Mouse (Mus musculus): ENCODE results near the gene Tmx2. TPM values are rescaled to one million over a fixed set of nuclear protein-coding genes. Genes with fewer than 3 reads are reported as not detected.
A peak's percentile ranks its signal among the peaks of the same experiment; 100 is the strongest.

Gene Tmx2
- polyA plus RNA-seq, 1 experiment from 2014 or later = 96.0 TPM

- WGBS = 93% methylated on average over 32 of the region's 32 CpGs
These were observed 20.1 kb downstream of the Tmx2 start, which contains the start of gene Btbd18 for GRCm38 (mm10) chr2:84658806-84659205. Gene Btbd18 (plus strand): TSS chr2:84659079.

GRCm38 (mm10) chr2:84655864-84656263 is 23.1 kb downstream of the Tmx2 start:
- no peaks in the 10 kb centered on the region for H3K9me3 ChIP-seq (replicated peaks)
- no peak overlapping the region for H3K4me3 ChIP-seq (replicated peaks)
- WGBS = 59% methylated on average over 1 of the region's 1 CpGs
- H3K27me3 ChIP-seq = no peaks in the 10 kb centered on the region
- H3K4me1 ChIP-seq = no peaks in the 10 kb centered on the region
- H3K27ac ChIP-seq (replicated peaks) = no peak overlapping the region
- no peaks in the 10 kb centered on the region for H3K36me3 ChIP-seq
- no peak for ATAC-seq (ENCODE audit: insufficient number of reproducible peaks, low FRiP score, low TSS enrichment, low read depth)
- no peak overlapping the region for H3K9ac ChIP-seq
- H3K4me2 ChIP-seq (replicated peaks) = no peak overlapping the region

More at GRCm38 (mm10) chr2:84658806-84659205, 20.1 kb downstream of the Tmx2 start, which contains the start of gene Btbd18:
- Histone ChIP-seq H3K9ac (no peak within 1 kb of the TSS), H3K4me3 (replicated peaks) (no peak within 1 kb of the TSS), H3K9me3 (replicated peaks) (no peaks in the 10 kb centered on the region), H3K4me1 (no peaks in the 10 kb centered on the region), H3K27ac (replicated peaks) (no peak within 1 kb of the TSS), H3K4me2 (replicated peaks) (no peak within 1 kb of the TSS), H3K36me3 (no peaks in the 10 kb centered on the region), H3K27me3 (no peaks in the 10 kb centered on the region)
- ATAC-seq (ENCODE audit: insufficient number of reproducible peaks, low FRiP score, low TSS enrichment, low read depth) = no peak

GRCm38 (mm10) chr2:84653354-84653753 is 25.6 kb downstream of the Tmx2 start:
- H3K9ac ChIP-seq = no peak overlapping the region
- no peak overlapping the region for H3K27ac ChIP-seq (replicated peaks)
- H3K9me3 ChIP-seq (replicated peaks) = no peaks in the 10 kb centered on the region
- H3K4me1 ChIP-seq = no peaks in the 10 kb centered on the region
- no peak overlapping the region for H3K4me2 ChIP-seq (replicated peaks)
- ATAC-seq (ENCODE audit: insufficient number of reproducible peaks, low FRiP score, low TSS enrichment, low read depth) = no peak
- no peaks in the 10 kb centered on the region for H3K27me3 ChIP-seq
- no peak overlapping the region for H3K4me3 ChIP-seq (replicated peaks)
- no peaks in the 10 kb centered on the region for H3K36me3 ChIP-seq

- Histone ChIP-seq H3K27ac (replicated peaks) (peak within 1 kb of the TSS; percentile 99), H3K36me3 (no peaks in the 10 kb centered on the region), H3K9me3 (replicated peaks) (no peaks in the 10 kb centered on the region), H3K4me3 (replicated peaks) (peak within 1 kb of the TSS; percentile 70), H3K4me1 (no peaks in the 10 kb centered on the region), H3K27me3 (no peaks in the 10 kb centered on the region), H3K9ac (peak within 1 kb of the TSS; percentile 83), H3K4me2 (replicated peaks) (peak within 1 kb of the TSS; percentile 57)
- peak; percentile 98 for ATAC-seq (ENCODE audit: insufficient number of reproducible peaks, low FRiP score, low TSS enrichment, low read depth)
- WGBS = under 1% methylated on average over 15 of the region's 15 CpGs
These were observed 28.3 kb downstream of the Tmx2 start, which contains the start of gene Ctnnd1 for GRCm38 (mm10) chr2:84650464-84651195. Gene Ctnnd1 (minus strand): TSS chr2:84650765.

- H3K36me3 ChIP-seq = no peaks in the 10 kb centered on the region
- ATAC-seq (ENCODE audit: insufficient number of reproducible peaks, low FRiP score, low TSS enrichment, low read depth) = no peak
- H3K4me1 ChIP-seq = no peaks in the 10 kb centered on the region
- H3K9me3 ChIP-seq (replicated peaks) = no peaks in the 10 kb centered on the region
- H3K27me3 ChIP-seq = no peaks in the 10 kb centered on the region
- peak overlapping the region; percentile 83 for H3K9ac ChIP-seq
- peak overlapping the region; percentile 70 for H3K4me3 ChIP-seq (replicated peaks)
- peak overlapping the region; percentile 99 for H3K27ac ChIP-seq (replicated peaks)
- under 1% methylated on average over 10 of the region's 10 CpGs for WGBS
- peak overlapping the region; percentile 57 for H3K4me2 ChIP-seq (replicated peaks)
These were observed 29.3 kb downstream of the Tmx2 start for GRCm38 (mm10) chr2:84649674-84650073.

GRCm38 (mm10) chr2:84648369-84648768 is 30.6 kb downstream of the Tmx2 start:
- H3K9me3 ChIP-seq (replicated peaks) = no peaks in the 10 kb centered on the region
- 32% methylated on average over 6 of the region's 6 CpGs for WGBS
- no peak for ATAC-seq (ENCODE audit: insufficient number of reproducible peaks, low FRiP score, low TSS enrichment, low read depth)
- H3K4me1 ChIP-seq = peaks cover 4% of the 10 kb centered on the region; the same call in 1 of the 2 replicates
- H3K36me3 ChIP-seq = no peaks in the 10 kb centered on the region
- 0 out of 2 replicates have a peak overlapping the region, but pooled peaks have one; percentile 8 for H3K27ac ChIP-seq (replicated peaks)
- H3K4me2 ChIP-seq (replicated peaks) = peak overlapping the region; percentile 57
- peak overlapping the region; percentile 70 for H3K4me3 ChIP-seq (replicated peaks)
- H3K27me3 ChIP-seq = no peaks in the 10 kb centered on the region
- 0 out of 2 replicates have a peak overlapping the region, but pooled peaks have one; percentile 18 for H3K9ac ChIP-seq

- no peaks in the 10 kb centered on the region for H3K9me3 ChIP-seq (replicated peaks)
- no peaks in the 10 kb centered on the region for H3K36me3 ChIP-seq
- H3K4me3 ChIP-seq (replicated peaks) = 0 out of 2 replicates have a peak overlapping the region, but pooled peaks have one; percentile 0
- H3K4me2 ChIP-seq (replicated peaks) = no peak overlapping the region
- 90% methylated on average over 6 of the region's 6 CpGs for WGBS
- ATAC-seq (ENCODE audit: insufficient number of reproducible peaks, low FRiP score, low TSS enrichment, low read depth) = no peak
- no peak overlapping the region for H3K9ac ChIP-seq
- H3K27ac ChIP-seq (replicated peaks) = no peak overlapping the region
- H3K4me1 ChIP-seq = peaks cover 4% of the 10 kb centered on the region; the same call in 1 of the 2 replicates
- H3K27me3 ChIP-seq = no peaks in the 10 kb centered on the region
These were observed 31.8 kb downstream of the Tmx2 start for GRCm38 (mm10) chr2:84647051-84647568.

- ATAC-seq (ENCODE audit: insufficient number of reproducible peaks, low FRiP score, low TSS enrichment, low read depth) = no peak
- no peaks in the 10 kb centered on the region for H3K36me3 ChIP-seq
- no peaks in the 10 kb centered on the region for H3K9me3 ChIP-seq (replicated peaks)
- H3K4me2 ChIP-seq (replicated peaks) = no peak overlapping the region
- no peaks in the 10 kb centered on the region for H3K27me3 ChIP-seq
- H3K4me1 ChIP-seq = peaks cover 4% of the 10 kb centered on the region; the same call in 1 of the 2 replicates
- H3K9ac ChIP-seq = no peak overlapping the region
- 75% methylated on average over 1 of the region's 1 CpGs for WGBS
- H3K27ac ChIP-seq (replicated peaks) = no peak overlapping the region
- no peak overlapping the region for H3K4me3 ChIP-seq (replicated peaks)
These were observed 32.8 kb downstream of the Tmx2 start for GRCm38 (mm10) chr2:84646138-84646537.

GRCm38 (mm10) chr2:84640833-84641232 is 38.1 kb downstream of the Tmx2 start:
- ATAC-seq (ENCODE audit: insufficient number of reproducible peaks, low FRiP score, low TSS enrichment, low read depth) = no peak
- Histone ChIP-seq H3K4me1 (peaks cover 39% of the 10 kb centered on the region), H3K27ac (replicated peaks) (no peak overlapping the region), H3K4me2 (replicated peaks) (no peak overlapping the region), H3K36me3 (no peaks in the 10 kb centered on the region), H3K9ac (no peak overlapping the region), H3K9me3 (replicated peaks) (no peaks in the 10 kb centered on the region), H3K27me3 (no peaks in the 10 kb centered on the region), H3K4me3 (replicated peaks) (no peak overlapping the region)

- peaks cover 55% of the 10 kb centered on the region for H3K4me1 ChIP-seq
- H3K27me3 ChIP-seq = no peaks in the 10 kb centered on the region
- no peak overlapping the region for H3K4me3 ChIP-seq (replicated peaks)
- WGBS = 26% methylated on average over 5 of the region's 5 CpGs
- H3K9me3 ChIP-seq (replicated peaks) = no peaks in the 10 kb centered on the region
- ATAC-seq (ENCODE audit: insufficient number of reproducible peaks, low FRiP score, low TSS enrichment, low read depth) = no peak
- peak overlapping the region; percentile 69 for H3K27ac ChIP-seq (replicated peaks)
- H3K36me3 ChIP-seq = no peaks in the 10 kb centered on the region
- no peak overlapping the region for H3K9ac ChIP-seq
- H3K4me2 ChIP-seq (replicated peaks) = no peak overlapping the region
These were observed 40.3 kb downstream of the Tmx2 start for GRCm38 (mm10) chr2:84638428-84639220.

Measured in embryonic facial prominence, embryonic 15.5 days (tissue).